Mouse (Mus musculus) olfactory bulb, adult 2 months (tissue): ENCODE measurements around the gene Gm9. TPM values are rescaled to one million over a fixed set of nuclear protein-coding genes. Genes with fewer than 3 reads are reported as not detected.
"Not testable (repeated sequence)": the region's sequence is repeated elsewhere in the genome, so short reads cannot be mapped to it uniquely, and the experiment has no call there.

Experiments used
- H3K27ac ChIP-seq: fragments of 200-500 bp; 2 replicates; pipeline ENCODE4 v1.5.1; 2012; ENCODE audit warnings: low read depth, low read length; ENCODE audit not compliant: insufficient read depth
- H3K4me1 ChIP-seq: fragments of 200-500 bp; 2 replicates; pipeline ENCODE4 v1.6.1; 2012; ENCODE audit warnings: low read length; ENCODE audit not compliant: control insufficient read depth, insufficient read depth
- H3K4me3 ChIP-seq: fragments of 200-500 bp; 2 replicates; pipeline ENCODE4 v1.5.1; 2012; ENCODE audit warnings: mild to moderate bottlenecking, low read depth, low read length, moderate library complexity; ENCODE audit not compliant: insufficient read depth
- CTCF ChIP-seq: fragments of 200-500 bp; IDR thresholded peaks from 2 replicates; pipeline ENCODE4 v1.5.1; 2012; ENCODE audit warnings: low read depth, mild to moderate bottlenecking, low read length, moderate library complexity; ENCODE audit not compliant: insufficient read depth
- POLR2A ChIP-seq: fragments of 200-500 bp; IDR thresholded peaks from 2 replicates; pipeline ENCODE4 v1.6.1; 2012; ENCODE audit warnings: mild to moderate bottlenecking, low read depth, low read length, moderate library complexity; ENCODE audit not compliant: insufficient read depth
- WGBS: fragments of 180-500 bp; shearing (Covaris S2); methylation state at CpG from one replicate; pipeline ENCODE4 v1.1.7; 2018; 5-methylcytosine and 5-hydroxymethylcytosine counted together
- polyA plus RNA-seq: library from polyadenylated mRNA; stranded (reverse); fragments of >200 nt; gene quantifications from 2 replicates; pipeline ENCODE4 v1.2.4, GENCODE M21; 2012; ENCODE audit warnings: low replicate concordance; ENCODE audit not compliant: missing spikeins, insufficient read depth, insufficient read length

Gm9 gene
- polyA plus RNA-seq: not detected in 2 replicates

DNA sequence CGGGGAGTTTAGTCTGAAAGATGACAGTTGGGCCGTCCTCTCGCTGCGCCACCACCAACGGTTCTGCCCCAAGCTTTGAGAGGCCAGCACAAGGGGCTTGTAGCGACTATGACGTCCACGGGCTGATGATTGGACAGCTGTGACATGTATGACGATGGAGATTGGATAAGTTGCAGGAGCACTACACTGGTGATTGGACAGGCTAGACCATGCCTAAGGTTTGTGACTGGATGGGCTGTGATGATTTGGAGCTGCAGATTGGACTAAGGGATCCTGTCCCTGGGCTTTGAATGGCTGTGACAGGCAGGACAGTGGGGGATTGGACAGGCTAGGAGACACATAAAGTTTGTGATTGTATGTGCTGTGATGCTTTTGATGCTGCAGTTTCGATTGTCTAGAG lies at the start of gene Gm9:
Gm9 (minus strand) TSS at position 101 of the 400 bp plus-strand sequence.
- no peak within 1 kb of the TSS for H3K4me3 ChIP-seq
- 85% methylated on average over 10 of the region's 10 CpGs for WGBS
- H3K4me1 ChIP-seq: no peaks in the 10 kb centered on the region
- no peak for TF ChIP-seq POLR2A
- TF ChIP-seq CTCF: no peak
- no peak within 1 kb of the TSS for H3K27ac ChIP-seq

DNA sequence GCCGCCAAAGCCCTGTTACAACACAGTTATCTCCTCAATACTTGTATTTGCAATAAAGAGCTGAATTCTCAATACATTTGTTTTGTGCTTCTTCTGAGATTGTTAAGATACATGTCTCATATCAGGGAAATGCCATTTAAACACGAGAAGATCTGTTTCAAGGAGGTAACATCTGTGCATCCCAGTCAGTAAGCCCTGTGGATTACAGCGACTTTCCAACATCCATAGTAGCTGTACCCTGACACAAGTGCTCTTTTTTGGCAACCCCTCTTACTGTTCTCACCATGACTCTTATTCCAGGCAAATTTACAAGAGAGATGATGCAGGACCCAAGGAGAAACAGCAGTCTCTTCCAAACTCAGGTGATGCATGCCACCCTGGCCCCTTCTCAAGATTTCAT lies 38.8 kb upstream of the Gm9 start, which contains the start of gene Rhox3a:
Rhox3a (plus strand) TSS at position 301 of the 400 bp plus-strand sequence.
- not testable (repeated sequence) for H3K4me1 ChIP-seq, H3K4me3 ChIP-seq, H3K27ac ChIP-seq
- 100% methylated on average over 1 of the region's 3 CpGs for WGBS

- no CpG with 5 or more reads among the region's 9 CpGs for WGBS
- not testable (repeated sequence) for H3K27ac ChIP-seq, H3K4me1 ChIP-seq, H3K4me3 ChIP-seq
These were observed 33.8 kb upstream of the Gm9 start, which contains the start of gene Rhox2a for GRCm38 (mm10) chrX:37244676-37245075. Rhox2a (plus strand) TSS chrX:37244976.

DNA sequence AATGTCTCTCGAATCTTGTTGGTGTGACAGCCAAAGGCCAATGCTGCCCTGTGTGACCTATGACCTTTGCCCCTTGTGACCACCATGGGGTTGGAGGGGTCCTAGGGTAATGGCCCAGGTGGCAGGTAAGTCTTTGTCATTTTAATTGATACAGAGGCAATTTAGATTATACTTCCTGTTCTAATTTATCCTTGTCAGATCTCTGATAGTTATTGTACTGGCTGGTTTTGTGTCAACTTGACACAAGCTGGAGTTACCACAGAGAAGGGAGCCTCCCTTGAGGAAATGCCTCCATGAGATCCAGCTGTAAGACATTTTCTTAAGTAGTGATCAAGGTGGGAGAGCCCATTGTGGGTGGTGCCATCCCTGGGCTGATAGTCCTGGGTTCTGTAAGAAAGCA lies 11.3 kb upstream of the Gm9 start, which contains the start of gene Rhox1:
Rhox1 (minus strand) TSS at position 101 of the 400 bp plus-strand sequence.
- not testable (repeated sequence) for H3K4me1 ChIP-seq, H3K4me3 ChIP-seq
- WGBS: 91% methylated on average over 1 of the region's 1 CpGs

GRCm38 (mm10) chrX:37198676-37199075 lies 12.2 kb downstream of the Gm9 start:
- Histone ChIP-seq H3K4me1 (no peaks in the 10 kb centered on the region), H3K4me3 (no peak overlapping the region), H3K27ac (no peak overlapping the region)
- WGBS: 72% methylated on average over 8 of the region's 8 CpGs
- TF ChIP-seq CTCF (no peak), POLR2A (no peak)

More for the DNA sequence above, 11.3 kb upstream of the Gm9 start, which contains the start of gene Rhox1:
- not testable (repeated sequence) for H3K27ac ChIP-seq

DNA sequence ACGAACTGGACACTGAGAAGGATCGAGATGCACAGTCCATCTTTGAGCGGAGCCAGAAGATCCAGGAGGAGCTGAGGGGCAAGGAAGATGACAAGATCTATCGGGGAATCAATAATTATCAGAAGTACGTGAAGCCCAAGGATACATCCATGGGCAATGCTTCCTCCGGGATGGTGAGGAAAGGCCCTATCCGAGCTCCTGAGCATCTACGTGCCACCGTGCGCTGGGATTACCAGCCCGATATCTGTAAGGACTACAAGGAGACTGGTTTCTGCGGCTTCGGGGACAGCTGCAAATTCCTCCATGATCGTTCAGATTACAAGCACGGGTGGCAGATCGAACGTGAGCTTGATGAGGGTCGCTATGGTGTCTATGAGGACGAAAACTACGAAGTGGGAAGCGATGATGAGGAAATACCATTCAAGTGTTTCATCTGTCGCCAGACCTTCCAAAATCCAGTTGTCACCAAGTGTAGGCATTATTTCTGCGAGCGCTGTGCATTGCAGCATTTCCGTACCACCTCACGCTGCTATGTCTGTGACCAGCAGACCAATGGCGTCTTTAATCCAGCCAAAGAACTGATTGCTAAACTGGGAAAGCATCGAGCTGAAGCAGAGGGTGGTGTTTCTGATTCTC lies 19.0 kb downstream of the Gm9 start:
- peak overlapping the region; percentile 91 for H3K4me3 ChIP-seq
- 20% methylated on average over 28 of the region's 28 CpGs for WGBS
- H3K4me1 ChIP-seq: no peaks in the 10 kb centered on the region
- TF ChIP-seq CTCF (no peak), POLR2A (no peak)
- peak overlapping the region; percentile 36 for H3K27ac ChIP-seq

DNA sequence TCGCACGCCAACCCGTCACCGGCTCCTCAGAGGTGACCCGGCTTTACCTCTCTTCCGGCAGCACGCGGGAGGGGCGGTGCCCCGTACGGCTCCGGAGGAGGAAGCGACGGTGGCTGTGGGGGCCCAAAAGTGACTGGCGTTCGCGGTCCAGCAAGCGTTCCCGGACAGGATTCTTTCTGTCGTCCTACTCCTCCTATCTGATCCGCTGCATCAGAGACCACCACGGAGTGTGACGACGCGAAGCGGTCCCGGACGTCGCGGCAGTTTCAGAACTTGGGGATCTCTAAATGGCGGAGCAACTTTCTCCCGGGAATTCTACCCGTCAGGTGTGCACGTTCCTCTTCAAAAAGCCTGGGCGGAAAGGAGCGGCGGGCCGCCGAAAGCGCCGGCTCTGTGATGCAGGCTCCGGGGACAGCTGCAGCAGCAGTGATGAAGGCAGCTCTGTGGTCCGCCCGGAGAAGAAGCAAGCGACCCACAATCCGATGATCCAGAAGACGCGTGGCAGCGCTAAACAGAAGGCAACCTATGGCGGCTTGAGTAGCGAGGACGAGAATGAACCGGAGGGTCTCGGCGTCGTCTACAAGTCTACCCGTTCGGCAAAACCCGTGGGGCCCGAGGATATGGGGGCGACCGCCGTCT lies 19.6 kb downstream of the Gm9 start, which contains the start of the genes Ndufa1 and Rnf113a1:
Ndufa1 (minus strand) TSS at position 59 of the 639 bp plus-strand sequence.
Rnf113a1 (plus strand) TSS at position 141 of the 639 bp plus-strand sequence.
- H3K27ac ChIP-seq: peak within 1 kb of the TSS; percentile 36
- WGBS: 15% methylated on average over 63 of the region's 63 CpGs
- no peak for TF ChIP-seq POLR2A
- TF ChIP-seq CTCF: no peak
- H3K4me3 ChIP-seq: peak within 1 kb of the TSS; percentile 91
- H3K4me1 ChIP-seq: no peaks in the 10 kb centered on the region

GRCm38 (mm10) chrX:37190755-37191104 lies 20.1 kb downstream of the Gm9 start:
- Histone ChIP-seq H3K27ac (no peak overlapping the region), H3K4me3 (peak overlapping the region; percentile 91), H3K4me1 (no peaks in the 10 kb centered on the region)
- TF ChIP-seq CTCF (no peak), POLR2A (no peak)
- 5% methylated on average over 20 of the region's 20 CpGs for WGBS

GRCm38 (mm10) chrX:37184401-37184800 lies 26.4 kb downstream of the Gm9 start:
- H3K27ac ChIP-seq, H3K4me3 ChIP-seq, H3K4me1 ChIP-seq: not testable (repeated sequence)
- WGBS: 45% methylated on average over 7 of the region's 8 CpGs

DNA sequence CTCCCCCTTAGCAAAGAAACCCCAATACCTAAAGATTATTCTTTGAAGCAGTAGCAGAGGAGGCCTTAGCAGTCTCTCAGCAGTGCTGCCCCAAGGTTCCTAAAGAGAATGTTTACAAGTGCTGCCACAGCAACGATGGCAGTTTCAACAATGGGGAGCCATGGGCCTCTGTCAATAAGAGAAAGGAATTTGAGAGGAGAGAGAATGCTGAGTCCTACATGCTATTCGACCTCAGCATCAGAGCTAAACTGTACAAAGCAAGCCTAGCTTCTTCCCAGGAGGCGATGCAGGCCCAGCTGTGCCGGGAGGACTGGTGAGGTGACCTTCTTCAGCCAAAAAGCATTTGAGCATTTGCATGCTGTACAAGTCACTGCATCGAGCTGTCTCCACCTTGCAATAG lies 42.1 kb downstream of the Gm9 start, which contains the start of gene Akap14:
Akap14 (minus strand) TSS at position 101 of the 400 bp plus-strand sequence.
- WGBS: 46% methylated on average over 5 of the region's 5 CpGs
- TF ChIP-seq POLR2A (no peak), CTCF (no peak)
- no peak within 1 kb of the TSS for H3K27ac ChIP-seq
- no peaks in the 10 kb centered on the region for H3K4me1 ChIP-seq
- H3K4me3 ChIP-seq: no peak within 1 kb of the TSS
